ENCODE assay signal across 14 mouse cellular contexts in the genomic region with DNA sequence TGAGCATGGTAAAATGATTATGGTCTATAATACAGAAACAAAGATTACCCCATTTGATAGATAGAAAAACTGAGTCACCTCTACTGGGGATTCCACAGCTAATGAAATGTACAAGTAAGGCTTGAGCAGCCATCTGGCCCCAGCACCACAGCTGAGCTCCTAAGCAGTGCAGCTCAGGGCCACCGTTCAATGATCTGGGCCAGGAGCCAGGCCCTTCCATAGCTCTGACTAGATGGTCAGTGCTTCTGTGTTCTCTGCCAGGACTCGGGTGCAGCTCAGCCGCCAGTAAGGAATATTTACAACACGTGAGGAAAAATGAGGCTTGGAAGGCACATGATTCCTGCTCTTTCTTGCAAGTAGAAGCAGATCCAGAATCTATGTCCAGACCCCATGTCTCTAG. TPM values are rescaled to one million over a fixed set of nuclear protein-coding genes. Genes with fewer than 3 reads are reported as not detected.
DNase-seq lines count a peak whose midpoint lies in the region; ATAC-seq and TF ChIP-seq lines count a peak whose summit lies in the region.
"Had no signal": no experiment of that assay in that cellular context is flagged by ENCODE, and none has a peak within 500 bp of the region (broad histone marks: within the 10 kb centered on the region; RNA-seq: fewer than 3 reads in every experiment).

No protein-coding gene starts in this region.

- no peaks in the 10 kb centered on the region for H3K27me3 ChIP-seq in intestine, embryonic 16.5 days (replicated peaks; ENCODE audit: control insufficient read depth, insufficient read depth, low read length)
- no peaks in the 10 kb centered on the region for H3K27me3 ChIP-seq in intestine, postnatal 0 days (replicated peaks; ENCODE audit: control insufficient read depth, insufficient read depth, low read length)

- H3K4me2 ChIP-seq in intestine, embryonic 16.5 days (ENCODE audit: low read depth, low read length): no peak overlapping the region
- no peak overlapping the region for H3K4me2 ChIP-seq in intestine, postnatal 0 days (replicated peaks; ENCODE audit: low read depth)

- no peak overlapping the region for H3K27ac ChIP-seq in intestine, embryonic 16.5 days (ENCODE audit: low read length)
- H3K27ac ChIP-seq in intestine, postnatal 0 days (ENCODE audit: low read depth, low read length): no peak overlapping the region

- H3K4me1 ChIP-seq in intestine, embryonic 16.5 days (ENCODE audit: control insufficient read depth, insufficient read depth, low read length): no peaks in the 10 kb centered on the region
- no peaks in the 10 kb centered on the region; the same call in 1 of the 2 replicates for H3K4me1 ChIP-seq in intestine, postnatal 0 days (replicated peaks; ENCODE audit: control insufficient read depth, insufficient read depth, low read length)

- TF ChIP-seq CTCF in intestine, postnatal 0 days (IDR thresholded peaks at IDR 0.05; ENCODE audit: low read depth): no peak

- intact Hi-C loops in heart, postnatal 14 days (cut with DNase I): no loop called here

- no peak overlapping the region for H3K9ac ChIP-seq in intestine, embryonic 16.5 days (ENCODE audit: low read depth, low read length)
- no peak overlapping the region for H3K9ac ChIP-seq in intestine, postnatal 0 days (ENCODE audit: low read depth, low read length)

- WGBS in intestine, embryonic 16.5 days: 69% methylated on average over 4 of the region's 4 CpGs
- WGBS in intestine, postnatal 0 days: 59% methylated on average over 4 of the region's 4 CpGs

- H3K9me3 ChIP-seq in intestine, embryonic 16.5 days (ENCODE audit: control insufficient read depth, low read length): no peaks in the 10 kb centered on the region
- H3K9me3 ChIP-seq in intestine, postnatal 0 days (ENCODE audit: control insufficient read depth): no peaks in the 10 kb centered on the region

- no peaks in the 10 kb centered on the region for H3K36me3 ChIP-seq in intestine, embryonic 16.5 days (ENCODE audit: control insufficient read depth, insufficient read depth, low read length)
- no peaks in the 10 kb centered on the region for H3K36me3 ChIP-seq in intestine, postnatal 0 days (ENCODE audit: control insufficient read depth, insufficient read depth)

- ATAC-seq in intestine, embryonic 16.5 days: 0 out of 2 replicates have a peak, but pooled peaks have one; percentile 18
- no peak for ATAC-seq in intestine, postnatal 0 days
- ATAC-seq: inflammation-experienced regulatory T-cells, adult 6 months had no signal

- no peak overlapping the region for H3K4me3 ChIP-seq in intestine, embryonic 16.5 days (ENCODE audit: low read length)
- H3K4me3 ChIP-seq in intestine, postnatal 0 days (ENCODE audit: low read depth, low read length): no peak overlapping the region
- H3K4me3 ChIP-seq: erythroblast, embryonic 14.5 days had no signal

- DNase-seq in 3134 (ENCODE audit: extremely low read depth, insufficient read length, low spot score) (peak; percentile 13), NIH3T3 (ENCODE audit: low read depth) (peak; percentile 42)
- DNase-seq in heart, postnatal 14 days: peak; percentile 4 to 17
- DNase-seq in spleen, adult 18-20 months: no peak
- DNase-seq in thymus, adult 18-20 months: no peak
- DNase-seq: gastrocnemius, postnatal 36 days; lung, postnatal 10 days; thymus, postnatal 25 days had no signal

RNA-seq across cellular contexts. Expression of gene Ces1f, which starts 6.9 kb away (rescaled TPM):
- 0.13 and 0.43 TPM in 2 replicates for polyA plus RNA-seq in intestine, embryonic 16.5 days (2015; fragmentation: Nextera tagmentation; extraction: Ambion mirVana)
- polyA plus RNA-seq in intestine, postnatal 0 days (2015; fragmentation: Nextera tagmentation; extraction: Ambion mirVana): 0.59 and 0.71 TPM in 2 replicates
- under 1 TPM; 0.22 to 0.67 TPM for total RNA-seq in heart, postnatal 14 days (2021)
- total RNA-seq: left cerebral cortex, postnatal 14 days had no signal
- polyA plus RNA-seq: erythroblast, embryonic 14.5 days; inflammation-experienced regulatory T-cells, adult 6 months had no signal

RNA-seq across cellular contexts. Expression of gene Ces1e, which starts 43.3 kb away (rescaled TPM):
- 4.3 and 4.5 TPM in 2 replicates for polyA plus RNA-seq in intestine, embryonic 16.5 days (2015; fragmentation: Nextera tagmentation; extraction: Ambion mirVana)
- polyA plus RNA-seq in intestine, postnatal 0 days (2015; fragmentation: Nextera tagmentation; extraction: Ambion mirVana): 0.66 and 1.1 TPM in 2 replicates
- 1 to 10 TPM; 1.0 to 1.3 TPM for total RNA-seq in heart, postnatal 14 days (2021)
- total RNA-seq: left cerebral cortex, postnatal 14 days; MEL had no signal
- polyA plus RNA-seq: erythroblast, embryonic 14.5 days; inflammation-experienced regulatory T-cells, adult 6 months had no signal

Comparison
In these comparisons a context has a peak if more than half of its experiments do, and no peak if none do; other contexts are left out.
1. DNase-seq: peak in 3134 (single experiment), NIH3T3 (single experiment) and heart, postnatal 14 days (2 of 2); none in spleen, adult 18-20 months (0 of 2) and thymus, adult 18-20 months (0 of 2).